Mouse (Mus musculus): ENCODE results near the gene Slc46a3.

Slc46a3 gene

DNA sequence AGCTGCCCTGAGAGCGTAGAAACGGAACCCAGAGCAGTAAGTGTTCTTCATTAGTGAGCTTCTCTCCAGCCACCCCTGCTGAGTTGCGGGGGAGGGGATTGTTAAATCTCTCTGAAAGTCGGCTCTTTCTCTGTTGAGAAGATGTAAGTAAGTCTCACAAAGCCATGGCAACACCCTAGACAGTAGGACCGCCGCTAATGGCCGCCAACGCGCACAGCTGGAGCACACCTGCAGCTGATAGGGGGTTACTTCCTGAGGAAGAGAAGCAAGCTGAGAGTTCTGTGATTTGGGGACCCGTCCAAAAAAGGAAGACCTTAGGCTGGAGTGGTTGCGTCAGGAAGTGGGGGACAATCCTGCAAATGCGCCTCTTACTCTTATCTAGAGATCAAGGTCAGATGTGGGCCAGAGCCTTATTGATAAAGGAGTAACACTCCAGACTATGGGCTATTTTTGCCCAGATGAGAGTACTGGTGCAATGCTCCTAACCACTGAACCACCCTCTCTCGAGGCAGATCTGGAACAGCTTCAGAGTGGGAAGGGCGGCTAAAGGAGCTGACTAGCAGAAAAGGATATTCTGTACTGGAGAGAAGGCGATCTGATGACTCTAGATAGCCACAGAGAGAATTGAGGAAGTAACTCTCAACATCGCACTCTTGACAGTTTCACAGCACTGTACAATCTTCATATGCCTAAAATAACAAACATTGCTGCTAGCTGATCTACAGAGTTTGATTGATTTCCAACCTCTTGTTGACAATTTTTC, 1.0 kb upstream of the Slc46a3 start:
- DNase-seq (ENCODE audit: low spot score), result no peak

DNA sequence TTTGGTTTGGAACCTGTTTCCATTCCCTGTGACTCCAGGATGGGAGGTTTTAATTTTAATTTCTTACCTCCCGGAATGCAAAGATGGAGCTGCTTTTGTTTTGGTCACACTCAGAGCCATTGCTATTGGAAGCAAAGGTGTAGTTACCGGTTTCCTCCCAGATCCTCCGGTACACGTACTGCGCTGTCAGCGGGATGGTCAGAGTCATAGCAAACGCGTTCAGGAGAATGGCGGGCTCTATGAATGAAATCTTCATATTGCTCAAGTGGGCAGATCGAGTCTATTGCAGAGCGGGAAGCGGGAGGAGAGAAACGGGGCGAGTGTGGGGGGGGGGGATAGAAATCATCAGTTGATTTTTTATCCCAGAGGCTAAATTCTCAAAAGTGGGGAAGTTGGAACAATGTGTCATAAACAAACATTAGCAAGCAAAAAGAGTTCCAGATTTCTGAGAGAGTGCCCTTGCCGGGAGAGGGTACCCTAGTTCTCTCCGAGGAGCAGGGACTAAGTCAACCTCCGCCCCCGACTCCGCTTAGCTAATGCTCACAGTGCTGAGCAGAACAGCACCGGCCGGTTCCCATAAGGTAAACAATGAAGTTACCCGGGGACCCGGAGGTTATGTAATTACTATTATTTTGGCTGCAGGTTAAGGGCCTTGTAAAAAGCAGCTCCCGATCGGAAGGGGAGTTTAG, 705 bp downstream of the Slc46a3 start:
- DNase-seq (ENCODE audit: low spot score), result no peak

GRCm38 (mm10) chr5:147893143-147893542, 1.5 kb downstream of the Slc46a3 start:
- no peak for DNase-seq (ENCODE audit: low spot score)

DNA sequence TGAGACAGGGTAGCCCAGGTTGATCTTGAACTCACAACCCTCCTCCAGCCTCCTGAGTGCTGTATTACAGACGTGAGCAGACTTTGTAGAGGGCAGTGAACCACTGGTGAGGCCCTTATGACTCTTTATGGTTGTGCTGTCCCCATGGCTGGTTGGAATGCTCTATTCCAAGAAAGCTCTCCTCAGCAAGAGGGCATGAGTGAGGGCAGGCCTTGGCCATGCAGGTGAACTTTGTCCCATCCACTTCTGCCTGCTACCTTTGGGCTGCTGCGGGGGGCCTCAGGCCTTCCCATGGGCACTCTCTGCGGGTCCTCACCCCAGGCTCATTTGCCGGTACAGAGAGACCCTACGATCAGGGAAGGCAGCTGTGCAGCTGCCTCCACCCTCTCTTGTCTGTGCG, 1.9 kb downstream of the Slc46a3 start:
- no peak for DNase-seq (ENCODE audit: low spot score)

DNA sequence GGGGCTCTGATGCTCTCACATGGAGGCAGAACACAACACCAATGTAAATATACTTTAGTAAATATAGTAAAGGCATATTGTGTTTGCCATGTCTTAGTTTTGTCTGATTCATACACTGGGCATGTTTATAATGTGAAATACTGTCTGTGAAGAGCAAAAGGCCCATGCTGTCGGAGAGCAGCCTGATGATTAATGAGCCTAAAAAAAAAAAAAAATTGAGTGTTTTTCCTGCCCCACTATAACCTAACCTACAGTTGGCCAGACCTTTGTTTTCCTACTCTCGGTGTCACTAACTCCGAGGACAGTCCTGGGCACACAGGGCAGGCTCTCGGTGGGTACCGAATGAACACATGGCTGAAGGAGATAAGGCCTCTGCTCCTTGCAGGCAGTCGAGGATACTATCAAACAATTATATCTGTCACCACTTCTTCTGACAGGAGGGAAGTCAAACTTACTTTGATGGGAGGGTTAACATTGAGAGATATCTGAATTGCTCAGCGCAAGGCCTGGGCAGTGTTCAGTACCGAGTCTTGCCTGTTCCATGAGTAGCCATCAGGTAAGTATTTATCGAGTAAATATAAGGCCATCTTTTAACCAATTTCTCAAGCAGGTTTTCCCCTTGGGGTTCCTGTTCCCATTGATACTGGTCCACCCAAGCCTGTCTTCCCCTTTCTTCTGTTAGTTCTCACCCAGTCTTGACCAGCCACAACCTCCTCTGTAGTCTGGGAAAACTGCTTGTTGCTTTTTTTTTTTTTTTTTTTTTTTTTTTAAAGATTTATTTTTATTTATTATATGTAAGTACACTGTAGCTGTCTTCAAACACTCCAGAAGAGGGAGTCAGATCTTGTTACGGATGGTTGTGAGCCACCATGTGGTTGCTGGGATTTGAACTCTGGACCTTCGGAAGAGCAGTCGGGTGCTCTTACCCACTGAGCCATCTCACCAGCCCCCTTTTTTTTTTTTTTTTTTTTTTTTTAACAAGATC, 6.0 kb downstream of the Slc46a3 start:
- DNase-seq (ENCODE audit: low spot score), result no peak

GRCm38 (mm10) chr5:147883581-147883980, 11.0 kb downstream of the Slc46a3 start:
- no peak for DNase-seq (ENCODE audit: low spot score)

DNA sequence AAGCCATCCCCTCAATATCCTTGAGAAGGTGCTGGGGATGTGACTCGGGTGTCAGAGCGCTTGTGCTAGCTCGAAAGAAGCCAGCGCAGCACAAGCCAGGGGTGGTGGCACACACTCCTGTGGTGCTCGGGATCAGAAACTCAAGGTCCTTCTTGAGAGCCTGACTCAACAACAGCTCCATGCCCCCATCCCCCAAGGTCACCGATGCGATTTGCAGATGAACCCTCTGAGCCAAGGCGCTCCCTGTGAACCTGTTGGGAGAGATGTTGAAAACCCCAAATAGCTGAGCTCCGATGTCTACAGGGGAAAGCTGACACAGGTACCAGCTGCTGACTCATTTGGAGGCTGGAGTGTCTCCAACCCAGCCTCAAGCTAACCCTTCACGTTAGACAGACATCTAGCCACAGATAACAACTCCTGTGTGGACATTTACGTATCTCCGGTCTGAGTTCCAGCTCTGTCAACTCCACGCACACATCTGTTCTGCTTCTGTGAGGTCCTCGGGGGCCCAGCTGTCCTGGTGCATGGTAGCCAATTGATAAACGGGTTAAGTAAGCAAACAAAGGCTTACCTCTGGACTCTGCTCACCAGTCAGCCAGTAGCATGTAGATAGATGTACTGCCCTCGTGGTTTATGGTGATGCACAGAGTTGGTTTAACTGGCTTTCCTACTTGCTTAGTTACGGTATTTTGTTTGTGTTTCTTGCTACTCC, 14.5 kb downstream of the Slc46a3 start:
- DNase-seq (ENCODE audit: low spot score), result no peak

DNA sequence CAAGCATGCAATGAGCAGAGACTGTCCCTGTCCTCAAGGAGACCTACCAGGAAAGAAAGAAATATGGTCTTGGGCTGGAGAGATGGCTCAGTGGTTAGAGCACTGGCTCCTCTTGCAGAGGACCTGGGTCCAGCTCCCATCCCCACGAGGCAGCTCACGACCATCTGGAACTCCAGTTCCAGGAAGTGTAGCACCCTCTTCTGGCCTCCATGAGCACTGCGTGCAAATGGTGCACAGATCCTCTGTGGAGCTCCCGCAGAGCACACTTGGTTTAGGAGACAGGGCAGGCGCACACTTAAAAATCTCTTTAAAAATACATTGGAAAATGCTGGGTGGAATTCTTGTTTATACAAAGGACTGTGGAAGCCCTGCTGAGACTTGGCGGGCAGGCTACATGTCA, 17.1 kb downstream of the Slc46a3 start:
- no peak for DNase-seq (ENCODE audit: low spot score)

DNA sequence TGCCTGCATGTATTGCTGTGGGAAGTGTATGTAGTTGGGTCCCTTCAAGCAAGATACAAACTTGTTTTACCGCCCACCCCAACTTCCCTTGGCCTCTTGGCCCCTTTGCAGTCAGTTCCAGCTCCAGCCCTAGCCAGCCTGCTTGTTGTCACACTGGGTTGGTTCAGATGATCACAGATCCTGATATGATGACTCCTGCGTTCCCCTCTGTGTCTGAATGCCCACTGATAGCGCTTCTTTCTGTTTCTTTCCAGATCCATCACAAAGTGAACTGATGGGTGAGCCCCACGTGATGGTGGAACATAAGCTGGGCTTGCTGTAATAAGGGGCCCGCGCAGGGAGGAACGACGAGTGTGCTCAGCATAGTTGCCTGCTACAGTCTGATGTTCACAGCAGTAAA, 19.4 kb downstream of the Slc46a3 start:
- no peak for DNase-seq (ENCODE audit: low spot score)

GRCm38 (mm10) chr5:147874491-147875065, 20.0 kb downstream of the Slc46a3 start:
- DNase-seq (ENCODE audit: low spot score), result no peak

DNA sequence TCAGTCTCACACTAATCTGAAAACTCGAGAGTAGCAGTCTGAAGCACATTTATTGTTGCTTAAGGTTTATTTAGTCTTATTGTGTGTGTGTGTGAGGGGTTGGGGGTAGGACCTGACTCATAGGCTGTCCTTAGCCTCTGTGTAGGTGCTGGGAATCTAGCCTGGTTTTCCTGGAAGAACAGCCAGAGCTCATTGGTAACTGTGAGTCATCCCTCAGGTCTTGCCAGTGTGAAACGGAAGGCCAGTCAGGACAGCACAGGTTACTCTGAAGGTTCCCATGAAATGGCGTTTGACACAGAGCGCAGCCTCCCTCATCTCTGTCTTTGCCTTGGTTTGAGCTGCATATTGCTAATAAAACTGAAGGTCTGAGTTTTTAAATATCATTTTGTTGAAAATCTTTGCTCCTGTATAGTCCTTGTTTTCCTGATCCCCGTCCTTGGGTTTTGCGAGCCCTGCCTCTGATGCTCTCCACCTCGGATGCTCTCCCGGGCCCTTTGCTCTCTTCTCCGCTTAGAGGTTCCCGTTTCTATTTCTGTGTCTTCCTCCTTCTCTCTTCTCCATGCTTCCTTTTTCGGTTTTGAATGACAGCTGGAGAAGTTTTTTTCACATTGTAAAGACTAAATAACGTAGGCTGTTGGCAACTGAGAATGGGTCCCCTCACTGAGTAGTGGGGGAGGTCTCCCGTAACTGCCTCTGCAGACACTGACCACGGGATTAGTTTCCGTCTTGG, 23.4 kb downstream of the Slc46a3 start:
- DNase-seq (ENCODE audit: low spot score), result no peak

- no peak for DNase-seq (ENCODE audit: low spot score)
Measured at GRCm38 (mm10) chr5:147870296-147870695, 24.3 kb downstream of the Slc46a3 start.

DNA sequence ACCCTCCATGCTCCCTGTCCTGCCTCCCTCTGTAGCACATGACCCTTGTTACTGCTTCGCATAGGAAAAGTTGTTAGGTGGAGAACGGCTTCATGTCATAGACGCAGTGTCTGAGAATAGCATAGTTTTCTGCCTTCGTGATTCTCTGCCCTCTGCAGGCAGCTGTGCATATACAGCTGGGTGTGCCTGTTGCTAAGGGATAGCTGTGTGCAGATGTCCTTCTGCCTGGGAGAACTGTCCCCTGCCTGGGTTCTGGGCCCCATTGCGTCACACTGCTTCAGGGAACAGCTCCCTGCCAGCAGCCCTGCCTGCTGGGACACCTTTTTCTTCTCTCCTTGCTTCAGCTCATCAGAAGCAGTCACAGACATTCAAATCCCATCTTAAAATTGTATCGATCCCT, 25.0 kb downstream of the Slc46a3 start:
- DNase-seq (ENCODE audit: low spot score), result no peak

- DNase-seq (ENCODE audit: low spot score), result no peak
Measured at GRCm38 (mm10) chr5:147868674-147869073, 25.9 kb downstream of the Slc46a3 start.

- peak; percentile 84 for DNase-seq (ENCODE audit: low spot score)
Measured at GRCm38 (mm10) chr5:147860449-147861261, 34.0 kb downstream of the Slc46a3 start, which contains the start of gene Pomp. Gene Pomp (plus strand): TSS chr5:147860461.

GRCm38 (mm10) chr5:147860076-147860448, 34.6 kb downstream of the Slc46a3 start:
- no peak for DNase-seq (ENCODE audit: low spot score)

GRCm38 (mm10) chr5:147850194-147850593, 44.4 kb downstream of the Slc46a3 start:
- no peak for DNase-seq (ENCODE audit: low spot score)

GRCm38 (mm10) chr5:147848164-147848863, 46.3 kb downstream of the Slc46a3 start:
- DNase-seq (ENCODE audit: low spot score), result no peak

DNA sequence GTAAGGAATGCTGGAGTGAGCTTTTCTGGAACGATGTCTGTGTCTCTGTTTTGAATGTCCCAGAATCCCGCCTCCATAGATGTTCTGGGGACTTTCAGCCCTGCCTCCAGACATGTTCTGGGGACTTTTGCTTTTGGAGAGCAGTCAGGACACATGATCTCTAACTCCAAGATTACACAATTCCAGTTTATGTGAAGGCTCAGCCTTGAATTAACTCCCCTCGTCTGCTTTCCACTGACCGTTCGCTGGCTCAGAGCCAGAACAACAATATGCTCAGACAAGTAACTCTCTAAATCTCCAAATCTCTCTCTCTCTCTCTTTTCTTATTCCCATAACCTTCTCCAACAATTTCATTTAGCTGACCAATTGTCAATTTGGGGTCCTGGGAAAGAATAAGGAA, 47.3 kb downstream of the Slc46a3 start:
- no peak for DNase-seq (ENCODE audit: low spot score)
